Mouse (Mus musculus): ENCODE data around the gene Znhit3. TPM values are rescaled to one million over a fixed set of nuclear protein-coding genes. Genes with fewer than 3 reads are reported as not detected.
"Not testable (repeated sequence)": the region's sequence is repeated elsewhere in the genome, so short reads cannot be mapped to it uniquely, and the experiment has no call there.

Gene Znhit3
- polyA plus RNA-seq, 1 experiment, result 44.7 TPM

DNA sequence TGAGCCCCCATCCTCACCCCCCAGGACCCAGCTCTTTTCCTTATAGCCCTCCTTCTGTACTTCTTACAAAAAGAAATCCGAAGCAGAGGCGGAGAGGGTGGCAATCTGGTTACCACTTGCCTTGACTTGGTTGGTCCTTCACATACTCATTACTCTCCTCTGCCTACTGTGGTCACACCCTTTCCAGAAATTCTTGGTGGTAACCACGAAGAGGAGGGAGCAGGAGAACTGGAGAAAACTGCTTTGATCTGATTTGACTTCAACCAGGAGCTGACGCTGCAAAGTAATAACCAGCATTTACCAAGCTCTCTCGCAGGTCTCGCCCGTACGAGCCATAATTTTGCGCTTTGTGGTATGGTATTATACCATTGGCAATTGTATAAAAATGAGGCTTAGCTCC, 35.2 kb downstream of the Znhit3 start:
- no peak for DNase-seq
- Histone ChIP-seq H3K27me3 (ENCODE audit: control insufficient read depth, insufficient read depth, low read length) (no peaks in the 10 kb centered on the region), H3K27ac (ENCODE audit: insufficient read depth, low read length) (peak overlapping the region; percentile 29), H3K4me1 (ENCODE audit: control insufficient read depth, insufficient read depth, low read length) (no peaks in the 10 kb centered on the region), H3K4me3 (replicated peaks; ENCODE audit: insufficient read depth, low read depth, low read length) (peak overlapping the region; percentile 66)
- no peak for TF ChIP-seq CTCF (IDR thresholded peaks at IDR 0.05; ENCODE audit: borderline replicate concordance, insufficient read depth, low read depth, low read length)
- no peak for TF ChIP-seq POLR2A (IDR thresholded peaks at IDR 0.05; ENCODE audit: borderline replicate concordance, insufficient read depth, low read length)
- WGBS, result 58% methylated on average over 9 of the region's 9 CpGs

DNA sequence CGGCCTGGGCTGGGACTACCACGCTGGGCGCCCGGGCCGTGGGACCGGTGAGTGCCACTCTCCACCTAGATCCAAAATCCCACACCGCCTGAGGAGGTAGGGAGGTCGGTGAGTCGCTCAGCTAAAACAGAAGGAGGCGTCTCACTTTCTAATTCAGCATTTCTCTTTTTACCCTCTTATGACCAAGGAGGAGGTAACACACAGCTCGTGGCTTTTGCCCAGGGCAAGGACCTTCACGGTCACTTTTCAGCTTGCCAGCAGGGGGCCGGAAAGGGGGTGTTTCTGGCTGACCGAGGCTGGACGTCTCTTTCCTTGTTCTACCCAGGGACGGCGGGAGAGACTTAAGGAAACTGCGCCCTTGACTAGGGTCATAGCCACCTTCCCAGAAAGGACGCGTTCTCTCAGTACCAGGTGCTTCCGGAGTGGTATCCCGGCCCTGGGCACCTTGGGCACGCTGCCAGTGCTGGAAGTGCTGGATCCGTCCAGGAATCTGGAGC, 35.7 kb downstream of the Znhit3 start:
- H3K4me3 ChIP-seq (replicated peaks; ENCODE audit: insufficient read depth, low read depth, low read length), result peak overlapping the region; percentile 66
- peak in 1 of 2 experiments; percentile 48 for DNase-seq
- under 1% methylated on average over 24 of the region's 24 CpGs for WGBS
- TF ChIP-seq POLR2A (IDR thresholded peaks at IDR 0.05; ENCODE audit: borderline replicate concordance, insufficient read depth, low read length) (no peak), CTCF (IDR thresholded peaks at IDR 0.05; ENCODE audit: borderline replicate concordance, insufficient read depth, low read depth, low read length) (no peak)
- H3K4me1 ChIP-seq (ENCODE audit: control insufficient read depth, insufficient read depth, low read length), result no peaks in the 10 kb centered on the region
- H3K27ac ChIP-seq (ENCODE audit: insufficient read depth, low read length), result peak overlapping the region; percentile 29
- no peaks in the 10 kb centered on the region for H3K27me3 ChIP-seq (ENCODE audit: control insufficient read depth, insufficient read depth, low read length)

DNA sequence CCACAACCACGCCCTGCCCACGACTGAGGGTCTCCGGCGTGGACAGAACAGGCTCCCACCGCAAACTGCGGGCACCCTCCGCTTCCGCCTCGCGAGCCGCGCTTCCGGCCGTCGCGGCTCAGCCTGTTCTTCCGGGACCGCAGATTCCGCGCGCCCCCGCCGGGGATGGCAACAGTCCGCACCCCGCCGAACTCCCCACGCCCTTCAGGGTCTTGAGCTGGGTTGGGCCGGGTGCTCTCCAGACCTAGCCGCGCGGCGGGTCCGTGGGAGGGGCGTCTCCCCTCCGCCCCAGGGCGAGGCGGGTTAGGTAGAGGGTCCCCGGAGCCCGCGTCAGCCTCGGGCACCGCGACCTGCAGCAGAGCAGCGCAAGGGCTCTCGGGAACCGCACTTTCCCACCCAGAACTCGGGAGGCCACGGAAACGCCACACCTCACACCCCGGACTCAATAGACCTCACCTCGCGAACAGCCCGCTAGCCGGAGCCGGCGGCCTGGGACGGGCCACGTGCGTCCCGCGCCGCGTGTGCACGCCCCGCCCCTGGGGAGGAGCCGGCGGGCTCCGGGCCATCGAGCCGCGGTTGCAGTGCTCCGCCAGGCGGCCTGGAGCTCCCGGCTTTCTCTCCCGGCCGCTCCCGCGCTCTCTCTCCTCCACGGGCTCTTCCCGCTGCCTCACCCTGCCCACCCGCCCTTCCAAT, 36.2 kb downstream of the Znhit3 start, which contains the start of the genes Myo19 and Pigw:
TSS of gene Myo19 (plus strand) at position 377 of the 693 bp plus-strand sequence.
TSS of gene Pigw (minus strand) at position 514 of the 693 bp plus-strand sequence.
- peak within 1 kb of the TSS; percentile 29 for H3K27ac ChIP-seq (ENCODE audit: insufficient read depth, low read length)
- peak; percentile 84 to 85 for DNase-seq
- TF ChIP-seq POLR2A (IDR thresholded peaks at IDR 0.05; ENCODE audit: borderline replicate concordance, insufficient read depth, low read length), result 0 out of 2 replicates have a peak, but pooled peaks have one; percentile 48
- no peak for TF ChIP-seq CTCF (IDR thresholded peaks at IDR 0.05; ENCODE audit: borderline replicate concordance, insufficient read depth, low read depth, low read length)
- peak within 1 kb of the TSS; percentile 66 for H3K4me3 ChIP-seq (replicated peaks; ENCODE audit: insufficient read depth, low read depth, low read length)
- no peaks in the 10 kb centered on the region for H3K27me3 ChIP-seq (ENCODE audit: control insufficient read depth, insufficient read depth, low read length)
- no peaks in the 10 kb centered on the region for H3K4me1 ChIP-seq (ENCODE audit: control insufficient read depth, insufficient read depth, low read length)
- WGBS, result 1% methylated on average over 81 of the region's 81 CpGs

DNA sequence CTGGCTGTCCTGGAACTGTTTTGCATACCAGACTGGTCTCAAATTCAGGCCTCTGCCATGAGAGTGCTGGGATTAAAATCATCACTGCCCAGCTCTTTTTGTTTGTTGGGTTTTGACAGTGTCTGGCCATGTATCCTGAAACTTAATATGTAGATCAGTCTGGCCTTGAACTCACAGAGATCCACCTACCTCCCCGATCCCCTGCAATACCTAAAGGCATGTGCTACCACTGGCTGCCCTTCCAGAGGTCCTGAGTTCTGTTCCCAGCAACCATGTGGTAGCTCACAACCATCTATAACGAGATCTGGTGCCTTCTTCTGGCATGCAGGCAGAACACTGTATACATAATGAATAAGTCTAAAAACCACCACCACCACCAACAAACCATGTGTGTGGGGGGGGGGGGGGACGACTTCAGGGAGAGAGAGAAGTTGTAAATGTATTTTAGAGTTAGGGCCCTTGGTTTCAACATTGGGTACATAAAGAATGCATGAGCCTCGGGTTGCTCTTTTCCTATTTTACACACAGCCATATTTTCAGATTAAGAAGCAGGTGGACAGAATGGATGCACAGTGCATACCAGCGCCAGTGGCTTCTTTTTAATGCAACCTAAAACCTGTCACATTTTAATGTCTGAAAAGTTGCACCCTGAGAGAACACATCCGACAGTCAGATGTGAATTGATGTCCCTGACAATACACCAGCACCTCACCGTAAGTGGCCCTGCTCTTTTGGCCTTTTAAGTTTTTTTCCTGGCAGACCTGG, 37.0 kb downstream of the Znhit3 start:
- 17% methylated on average over 7 of the region's 7 CpGs for WGBS

DNA sequence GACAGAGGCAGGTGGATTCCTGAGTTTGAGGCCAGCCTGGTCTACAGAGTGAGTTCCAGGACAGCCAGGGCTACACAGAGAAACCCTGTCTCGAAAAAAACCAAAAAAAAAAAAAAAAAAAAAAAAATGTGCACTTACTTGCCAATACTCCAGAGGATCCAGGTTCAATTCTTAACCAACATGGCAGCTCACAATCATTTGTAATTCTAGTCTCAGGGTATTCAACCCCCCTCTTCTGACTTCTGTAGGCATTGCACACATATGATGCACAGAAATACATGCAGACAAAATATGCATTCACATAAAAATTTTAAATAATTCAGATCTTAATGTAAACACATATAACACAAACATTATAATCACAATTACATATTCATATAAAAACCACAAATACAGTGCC, 40.1 kb downstream of the Znhit3 start:
- WGBS, result 60% methylated on average over 1 of the region's 1 CpGs
- not testable (repeated sequence) for DNase-seq; H3K27ac ChIP-seq (ENCODE audit: insufficient read depth, low read length); H3K27me3 ChIP-seq (ENCODE audit: control insufficient read depth, insufficient read depth, low read length); H3K4me1 ChIP-seq (ENCODE audit: control insufficient read depth, insufficient read depth, low read length); H3K4me3 ChIP-seq (replicated peaks; ENCODE audit: insufficient read depth, low read depth, low read length)

More for the DNA sequence above, 37.0 kb downstream of the Znhit3 start:
- Histone ChIP-seq H3K4me1 (ENCODE audit: control insufficient read depth, insufficient read depth, low read length) (no peaks in the 10 kb centered on the region), H3K27me3 (ENCODE audit: control insufficient read depth, insufficient read depth, low read length) (no peaks in the 10 kb centered on the region), H3K27ac (ENCODE audit: insufficient read depth, low read length) (no peak overlapping the region), H3K4me3 (replicated peaks; ENCODE audit: insufficient read depth, low read depth, low read length) (peak overlapping the region; percentile 66)
- DNase-seq, result no peak
- TF ChIP-seq POLR2A (IDR thresholded peaks at IDR 0.05; ENCODE audit: borderline replicate concordance, insufficient read depth, low read length) (no peak), CTCF (IDR thresholded peaks at IDR 0.05; ENCODE audit: borderline replicate concordance, insufficient read depth, low read depth, low read length) (no peak)

DNA sequence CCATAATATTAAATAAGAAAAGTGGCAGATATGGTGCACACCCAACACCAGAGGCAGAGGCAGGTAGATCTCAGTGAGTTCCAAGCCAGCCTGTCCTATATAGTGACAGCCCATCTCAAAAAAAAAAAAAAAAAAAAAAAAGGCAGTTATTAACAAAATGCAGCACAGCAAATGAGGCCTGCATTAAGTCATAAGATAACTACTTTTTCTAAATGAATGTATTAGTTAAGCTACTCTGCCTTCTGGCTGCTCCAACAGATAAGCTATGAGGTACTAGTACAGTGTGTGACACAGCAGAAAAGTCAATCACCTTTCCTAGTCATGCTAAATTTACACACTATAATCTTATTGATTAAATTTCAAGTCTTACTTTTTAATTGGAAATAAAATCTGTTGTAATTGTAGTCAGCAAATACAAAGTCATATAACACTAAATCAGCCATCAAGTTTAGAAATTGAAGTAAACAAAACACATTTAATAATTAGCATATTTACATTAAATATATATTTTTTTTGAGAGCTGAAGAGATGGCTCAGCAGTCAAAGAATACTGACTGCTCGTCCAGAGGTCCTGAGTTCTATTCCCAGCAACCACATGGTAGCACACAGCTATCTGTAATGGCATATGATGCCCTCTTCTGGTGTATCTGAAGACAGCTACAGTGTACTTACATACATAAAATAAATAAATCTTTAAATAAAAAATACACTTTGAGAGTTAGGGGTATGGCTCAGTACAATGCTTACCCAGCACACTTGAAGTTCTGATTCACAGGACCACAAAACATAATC, 42.9 kb downstream of the Znhit3 start:
- Histone ChIP-seq H3K4me3 (replicated peaks; ENCODE audit: insufficient read depth, low read depth, low read length) (no peak overlapping the region), H3K4me1 (ENCODE audit: control insufficient read depth, insufficient read depth, low read length) (no peaks in the 10 kb centered on the region; the same call in 1 of the 2 replicates), H3K27ac (ENCODE audit: insufficient read depth, low read length) (no peak overlapping the region), H3K27me3 (ENCODE audit: control insufficient read depth, insufficient read depth, low read length) (no peaks in the 10 kb centered on the region)
- 79% methylated on average over 1 of the region's 1 CpGs for WGBS
- DNase-seq, result no peak
- TF ChIP-seq POLR2A (IDR thresholded peaks at IDR 0.05; ENCODE audit: borderline replicate concordance, insufficient read depth, low read length), result no peak
- no peak for TF ChIP-seq CTCF (IDR thresholded peaks at IDR 0.05; ENCODE audit: borderline replicate concordance, insufficient read depth, low read depth, low read length)

DNA sequence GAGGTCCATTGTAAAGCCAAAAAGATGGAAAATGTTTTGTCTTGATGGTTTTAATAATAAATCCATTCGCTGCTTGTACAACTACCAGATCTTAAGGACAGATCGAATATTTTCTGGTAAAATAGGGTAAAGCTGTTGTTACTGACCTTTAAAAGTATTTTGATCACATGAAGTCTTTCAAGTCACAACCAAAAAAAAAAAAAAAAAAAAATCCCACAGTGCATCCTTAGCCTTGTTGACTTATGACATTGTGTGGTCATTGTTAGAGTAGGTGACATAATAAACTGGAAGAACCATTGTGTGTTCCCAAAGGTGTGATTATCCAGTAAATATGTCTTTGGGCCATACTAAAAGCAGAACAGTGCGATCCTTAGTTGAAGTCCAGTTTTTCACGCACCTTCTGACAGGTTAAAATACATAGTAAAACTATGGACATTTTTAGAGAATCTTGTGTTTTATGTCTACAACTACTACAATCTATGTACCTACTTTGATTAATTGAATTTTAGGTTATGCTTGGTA, 44.6 kb downstream of the Znhit3 start:
- Histone ChIP-seq H3K27me3 (ENCODE audit: control insufficient read depth, insufficient read depth, low read length) (no peaks in the 10 kb centered on the region), H3K4me3 (replicated peaks; ENCODE audit: insufficient read depth, low read depth, low read length) (peak overlapping the region; percentile 95), H3K27ac (ENCODE audit: insufficient read depth, low read length) (no peak overlapping the region), H3K4me1 (ENCODE audit: control insufficient read depth, insufficient read depth, low read length) (peaks cover 2% of the 10 kb centered on the region; the same call in 1 of the 2 replicates)
- TF ChIP-seq CTCF (IDR thresholded peaks at IDR 0.05; ENCODE audit: borderline replicate concordance, insufficient read depth, low read depth, low read length), result no peak
- no peak for TF ChIP-seq POLR2A (IDR thresholded peaks at IDR 0.05; ENCODE audit: borderline replicate concordance, insufficient read depth, low read length)
- 77% methylated on average over 4 of the region's 4 CpGs for WGBS
- DNase-seq, result no peak

Data from cerebellum, adult 2 months (tissue).